Mouse (Mus musculus) G1E-ER4 (cell line): Measurements from ENCODE around the gene Mrps23. TPM values are rescaled to one million over a fixed set of nuclear protein-coding genes. Genes with fewer than 3 reads are reported as not detected.

Source experiments
- GATA1 ChIP-seq: IDR thresholded peaks from one replicate; pipeline ENCODE4 v1.8.0; 2012; ENCODE audit warnings: low read length, inconsistent platforms
- polyA plus RNA-seq: library from polyadenylated mRNA; stranded (reverse); fragments of >175 nt; gene quantifications from 2 replicates; pipeline ENCODE4 v1.2.3, GENCODE M21; 2012

The Mrps23 gene
- polyA plus RNA-seq, 1 experiment, result 376 TPM

- TF ChIP-seq GATA1, result no peak
Observed at GRCm38 (mm10) chr11:88168611-88169010, 35.6 kb upstream of the Mrps23 start.

GRCm38 (mm10) chr11:88169531-88170040 is 34.6 kb upstream of the Mrps23 start:
- no peak for TF ChIP-seq GATA1

- TF ChIP-seq GATA1, result no peak
Observed at GRCm38 (mm10) chr11:88170606-88171005, 33.6 kb upstream of the Mrps23 start.

GRCm38 (mm10) chr11:88171876-88172442 is 32.2 kb upstream of the Mrps23 start:
- no peak for TF ChIP-seq GATA1

- no peak for TF ChIP-seq GATA1
Observed at GRCm38 (mm10) chr11:88172601-88173325, 31.4 kb upstream of the Mrps23 start.

- TF ChIP-seq GATA1, result no peak
Observed at GRCm38 (mm10) chr11:88173386-88174025, 30.7 kb upstream of the Mrps23 start.

- no peak for TF ChIP-seq GATA1
Observed at GRCm38 (mm10) chr11:88180467-88180958, 23.7 kb upstream of the Mrps23 start.

GRCm38 (mm10) chr11:88180959-88181619 is 23.1 kb upstream of the Mrps23 start:
- TF ChIP-seq GATA1, result no peak

GRCm38 (mm10) chr11:88184632-88185180 is 19.5 kb upstream of the Mrps23 start:
- no peak for TF ChIP-seq GATA1

- no peak for TF ChIP-seq GATA1
Observed at GRCm38 (mm10) chr11:88186078-88186946, 17.9 kb upstream of the Mrps23 start.

- TF ChIP-seq GATA1, result no peak
Observed at GRCm38 (mm10) chr11:88186947-88187243, 17.3 kb upstream of the Mrps23 start.

GRCm38 (mm10) chr11:88187417-88188133 is 16.6 kb upstream of the Mrps23 start:
- no peak for TF ChIP-seq GATA1

GRCm38 (mm10) chr11:88188216-88188615 is 16.0 kb upstream of the Mrps23 start:
- TF ChIP-seq GATA1, result no peak

GRCm38 (mm10) chr11:88188635-88189034 is 15.6 kb upstream of the Mrps23 start:
- TF ChIP-seq GATA1, result no peak

GRCm38 (mm10) chr11:88192595-88192994 is 11.6 kb upstream of the Mrps23 start:
- TF ChIP-seq GATA1, result no peak
